8 mouse cellular contexts compared by ENCODE assay signal in the genomic region with DNA sequence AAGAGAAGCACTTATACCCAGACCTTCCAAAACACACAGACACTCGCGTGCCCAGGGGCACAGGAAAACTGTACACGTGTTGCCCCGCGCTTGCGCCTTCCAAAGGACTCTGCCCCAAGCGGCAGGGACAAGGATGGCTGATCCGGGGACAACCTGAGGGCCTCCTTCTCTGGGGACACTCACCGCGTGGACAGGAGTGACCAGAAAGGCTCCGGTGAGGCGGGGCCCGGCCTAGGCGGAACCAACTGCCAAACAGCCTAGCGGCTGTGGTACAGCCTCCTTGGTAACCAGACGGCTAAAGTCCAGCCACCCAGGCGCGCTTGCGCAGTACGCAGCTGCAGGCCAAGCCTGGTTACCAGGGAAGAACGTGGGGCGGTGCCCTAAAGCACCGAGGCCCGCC. TPM values are rescaled to one million over a fixed set of nuclear protein-coding genes. Genes with fewer than 3 reads are reported as not detected.
A peak's percentile ranks its signal among the peaks of the same experiment; 100 is the strongest.
DNase-seq lines count a peak whose midpoint lies in the region; ATAC-seq and TF ChIP-seq lines count a peak whose summit lies in the region.

Abhd14b (plus strand) TSS at position 112 of the 400 bp plus-strand sequence.
Abhd14a (minus strand) TSS at position 331 of the 400 bp plus-strand sequence.

- no peaks in the 10 kb centered on the region for H3K9me3 ChIP-seq in forebrain, embryonic 12.5 days
- no peaks in the 10 kb centered on the region for H3K9me3 ChIP-seq in heart, postnatal 0 days (replicated peaks; ENCODE audit: control insufficient read depth, low read length)
- no peaks in the 10 kb centered on the region for H3K9me3 ChIP-seq in liver, embryonic 16.5 days (replicated peaks; ENCODE audit: control insufficient read depth, low read length)
- no peaks in the 10 kb centered on the region for H3K9me3 ChIP-seq in neural tube, embryonic 13.5 days

- peak; percentile 85 for TF ChIP-seq POLR2A in testis, adult 2 months (IDR thresholded peaks at IDR 0.05; ENCODE audit: control insufficient read depth, low read depth, low read length)

- TF ChIP-seq EP300 in heart, postnatal 0 days (IDR thresholded peaks at IDR 0.05; ENCODE audit: low read depth): no peak

- WGBS in forebrain, embryonic 12.5 days: under 1% methylated on average over 24 of the region's 24 CpGs
- WGBS in heart, postnatal 0 days: under 1% methylated on average over 24 of the region's 24 CpGs
- WGBS in liver, embryonic 16.5 days (ENCODE audit: insufficient replicate concordance): under 1% methylated on average over 24 of the region's 24 CpGs
- WGBS in neural tube, embryonic 13.5 days: under 1% methylated on average over 24 of the region's 24 CpGs

- DNase-seq in CD8-positive naive resting alpha-beta T cell, adult 2 months (ENCODE audit: low read depth in 2 of 2, low spot score in 2 of 2): peak; percentile 48 to 53
- DNase-seq in c-Kit-positive CD71-negative TER-119-negative erythroid progenitor cells, embryonic 14.5 days (ENCODE audit: low read depth): peak; percentile 59
- DNase-seq in heart, postnatal 0 days (ENCODE audit: low spot score): peak; percentile 89
- peak; percentile 96 to 97 for DNase-seq in kidney, postnatal 4 days

- H3K9ac ChIP-seq in forebrain, embryonic 12.5 days: peak within 1 kb of the TSS; percentile 64
- peak within 1 kb of the TSS; percentile 61 for H3K9ac ChIP-seq in heart, postnatal 0 days (replicated peaks; ENCODE audit: low read depth, low read length)
- peak within 1 kb of the TSS; percentile 65 for H3K9ac ChIP-seq in liver, embryonic 16.5 days (ENCODE audit: low read depth, low read length)
- H3K9ac ChIP-seq in neural tube, embryonic 13.5 days: peak within 1 kb of the TSS; percentile 80

- peak within 1 kb of the TSS; percentile 74 for H3K4me2 ChIP-seq in forebrain, embryonic 12.5 days
- H3K4me2 ChIP-seq in heart, postnatal 0 days (ENCODE audit: low read depth, low read length): peak within 1 kb of the TSS; percentile 92
- peak within 1 kb of the TSS; percentile 57 for H3K4me2 ChIP-seq in liver, embryonic 16.5 days (ENCODE audit: low read depth, low read length)
- H3K4me2 ChIP-seq in neural tube, embryonic 13.5 days: peak within 1 kb of the TSS; percentile 77

- H3K36me3 ChIP-seq in forebrain, embryonic 12.5 days (replicated peaks): no peaks in the 10 kb centered on the region
- no peaks in the 10 kb centered on the region for H3K36me3 ChIP-seq in heart, postnatal 0 days (replicated peaks; ENCODE audit: control insufficient read depth, insufficient read depth, low read length)
- no peaks in the 10 kb centered on the region for H3K36me3 ChIP-seq in liver, embryonic 16.5 days (ENCODE audit: control insufficient read depth, insufficient read depth)
- no peaks in the 10 kb centered on the region for H3K36me3 ChIP-seq in neural tube, embryonic 13.5 days
- no peaks in the 10 kb centered on the region; the same call in 1 of the 2 replicates for H3K36me3 ChIP-seq in testis, adult 2 months (ENCODE audit: control insufficient read depth, insufficient read depth, low read length)

- peak within 1 kb of the TSS; percentile 65 for H3K27ac ChIP-seq in forebrain, embryonic 12.5 days
- peak within 1 kb of the TSS; percentile 84 for H3K27ac ChIP-seq in heart, postnatal 0 days (ENCODE audit: low read depth)
- H3K27ac ChIP-seq in liver, embryonic 16.5 days (ENCODE audit: low read length): peak within 1 kb of the TSS; percentile 77
- peak within 1 kb of the TSS; percentile 78 for H3K27ac ChIP-seq in neural tube, embryonic 13.5 days (replicated peaks)
- H3K27ac ChIP-seq in testis, adult 2 months (ENCODE audit: control insufficient read depth, insufficient read depth, low read depth, low read length): peak within 1 kb of the TSS; percentile 85

- peak; percentile 63 for TF ChIP-seq CTCF in heart, postnatal 0 days (IDR thresholded peaks at IDR 0.05; ENCODE audit: low read depth)
- TF ChIP-seq CTCF in testis, adult 2 months (IDR thresholded peaks at IDR 0.05; ENCODE audit: control insufficient read depth, insufficient read depth, insufficient replicate concordance, low read depth, low read length): peak; percentile 35; the same call in 1 of the 2 replicates

- ATAC-seq in forebrain, embryonic 12.5 days (ENCODE audit: low FRiP score): peak; percentile 85
- ATAC-seq in heart, postnatal 0 days (ENCODE audit: insufficient read depth, low read depth): peak; percentile 89
- peak; percentile 87 for ATAC-seq in liver, embryonic 16.5 days (ENCODE audit: low read depth)
- peak; percentile 68 for ATAC-seq in neural tube, embryonic 13.5 days (ENCODE audit: low read depth)

- H3K4me1 ChIP-seq in forebrain, embryonic 12.5 days: peaks cover 56% of the 10 kb centered on the region
- peaks cover 26% of the 10 kb centered on the region for H3K4me1 ChIP-seq in heart, postnatal 0 days (ENCODE audit: control insufficient read depth, insufficient read depth)
- peaks cover 31% of the 10 kb centered on the region for H3K4me1 ChIP-seq in liver, embryonic 16.5 days (ENCODE audit: control insufficient read depth, low read depth, low read length)
- peaks cover 61% of the 10 kb centered on the region for H3K4me1 ChIP-seq in neural tube, embryonic 13.5 days (replicated peaks)
- peaks cover 20% of the 10 kb centered on the region for H3K4me1 ChIP-seq in testis, adult 2 months (ENCODE audit: control insufficient read depth, insufficient read depth, low read length)

- H3K4me3 ChIP-seq in forebrain, embryonic 12.5 days (replicated peaks): peak within 1 kb of the TSS; percentile 49
- H3K4me3 ChIP-seq in heart, postnatal 0 days (ENCODE audit: low read depth, low read length): peak within 1 kb of the TSS; percentile 60
- peak within 1 kb of the TSS; percentile 63 for H3K4me3 ChIP-seq in liver, embryonic 16.5 days (ENCODE audit: low read depth, low read length)
- H3K4me3 ChIP-seq in neural tube, embryonic 13.5 days: peak within 1 kb of the TSS; percentile 56
- peak within 1 kb of the TSS; percentile 89 for H3K4me3 ChIP-seq in testis, adult 2 months (ENCODE audit: control insufficient read depth, low read depth, low read length)

- H3K27me3 ChIP-seq in forebrain, embryonic 12.5 days: no peaks in the 10 kb centered on the region
- no peaks in the 10 kb centered on the region for H3K27me3 ChIP-seq in heart, postnatal 0 days (ENCODE audit: control insufficient read depth, insufficient read depth, low read length)
- peaks cover 1% of the 10 kb centered on the region; the same call in 1 of the 2 replicates for H3K27me3 ChIP-seq in liver, embryonic 16.5 days (ENCODE audit: control insufficient read depth, insufficient read depth, low read depth, low read length)
- H3K27me3 ChIP-seq in neural tube, embryonic 13.5 days: no peaks in the 10 kb centered on the region
- no peaks in the 10 kb centered on the region for H3K27me3 ChIP-seq in testis, adult 2 months (ENCODE audit: control insufficient read depth, insufficient read depth, low read length)

RNA-seq across cellular contexts. Expression of gene Abhd14b, which starts in this region (rescaled TPM):
- polyA plus RNA-seq in forebrain, embryonic 12.5 days (2016; fragmentation: Nextera tagmentation; extraction: Ambion mirVana): 4.4 TPM in 2 replicates
- 14.9 and 46.8 TPM in 2 replicates for total RNA-seq in heart, postnatal 0 days (2014; rRNA removed; ENCODE audit: low replicate concordance)
- 5.3 and 5.9 TPM in 2 replicates for polyA plus RNA-seq in heart, postnatal 0 days (2015; fragmentation: Nextera tagmentation; extraction: Ambion mirVana)
- polyA plus RNA-seq in liver, embryonic 16.5 days (2015; fragmentation: Nextera tagmentation; extraction: Ambion mirVana): 31.3 and 37.5 TPM in 2 replicates
- 5.9 and 6.9 TPM in 2 replicates for polyA plus RNA-seq in neural tube, embryonic 13.5 days (2015; fragmentation: Nextera tagmentation; extraction: Ambion mirVana)
- 12.9 and 14.0 TPM in 2 replicates for polyA plus RNA-seq in testis, adult 2 months (2012; rRNA removed)

RNA-seq across cellular contexts. Expression of gene Abhd14a, which starts in this region (rescaled TPM):
- 37.7 and 39.0 TPM in 2 replicates for polyA plus RNA-seq in forebrain, embryonic 12.5 days (2016; fragmentation: Nextera tagmentation; extraction: Ambion mirVana)
- total RNA-seq in heart, postnatal 0 days (2014; rRNA removed; ENCODE audit: low replicate concordance): 57.3 and 64.8 TPM in 2 replicates
- polyA plus RNA-seq in heart, postnatal 0 days (2015; fragmentation: Nextera tagmentation; extraction: Ambion mirVana): 45.8 and 47.1 TPM in 2 replicates
- 17.2 and 18.8 TPM in 2 replicates for polyA plus RNA-seq in liver, embryonic 16.5 days (2015; fragmentation: Nextera tagmentation; extraction: Ambion mirVana)
- polyA plus RNA-seq in neural tube, embryonic 13.5 days (2015; fragmentation: Nextera tagmentation; extraction: Ambion mirVana): 49.7 and 57.4 TPM in 2 replicates
- 197 and 198 TPM in 2 replicates for polyA plus RNA-seq in testis, adult 2 months (2012; rRNA removed)

Comparison
In these comparisons a context has a peak if more than half of its experiments do, and no peak if none do; other contexts are left out.
1. Peak in every context shown above with its lines: DNase-seq, ATAC-seq, H3K4me3 ChIP-seq and H3K27ac ChIP-seq.